ENCODE assay signal across 8 mouse cellular contexts in genomic region chr2:125624127-125624685, GRCm38 (mm10). TPM values are rescaled to one million over a fixed set of nuclear protein-coding genes. Genes with fewer than 3 reads are reported as not detected.
DNase-seq lines count a peak whose midpoint lies in the region; ATAC-seq and TF ChIP-seq lines count a peak whose summit lies in the region.

No protein-coding gene starts in this region.

- TF ChIP-seq CTCF in ES-Bruce4 (IDR thresholded peaks at IDR 0.05; ENCODE audit: low read depth, low read length), result no peak

- no peaks in the 10 kb centered on the region for H3K27me3 ChIP-seq in heart, embryonic 12.5 days (replicated peaks)
- no peaks in the 10 kb centered on the region for H3K27me3 ChIP-seq in ES-Bruce4 (ENCODE audit: control insufficient read depth, insufficient read depth, low read length, poor library complexity, severe bottlenecking)
- H3K27me3 ChIP-seq in forebrain, embryonic 15.5 days, result no peaks in the 10 kb centered on the region
- no peaks in the 10 kb centered on the region for H3K27me3 ChIP-seq in liver, embryonic 15.5 days

- peaks cover 27% of the 10 kb centered on the region for H3K4me1 ChIP-seq in heart, embryonic 12.5 days (replicated peaks)
- H3K4me1 ChIP-seq in ES-Bruce4 (ENCODE audit: control insufficient read depth, insufficient read depth, low read length), result no peaks in the 10 kb centered on the region
- peaks cover 25% of the 10 kb centered on the region for H3K4me1 ChIP-seq in forebrain, embryonic 15.5 days
- H3K4me1 ChIP-seq in liver, embryonic 15.5 days (replicated peaks), result peaks cover 34% of the 10 kb centered on the region

- peaks cover 15% of the 10 kb centered on the region for H3K36me3 ChIP-seq in heart, embryonic 12.5 days
- H3K36me3 ChIP-seq in ES-Bruce4 (ENCODE audit: control insufficient read depth, insufficient read depth, low read length, poor library complexity, severe bottlenecking), result peaks cover 11% of the 10 kb centered on the region
- peaks cover 1% of the 10 kb centered on the region; the same call in 1 of the 2 replicates for H3K36me3 ChIP-seq in forebrain, embryonic 15.5 days
- peaks cover 19% of the 10 kb centered on the region for H3K36me3 ChIP-seq in liver, embryonic 15.5 days (replicated peaks)

- peak overlapping the region; percentile 70 for H3K4me2 ChIP-seq in heart, embryonic 12.5 days
- peak overlapping the region; percentile 63 for H3K4me2 ChIP-seq in forebrain, embryonic 15.5 days (replicated peaks)
- peak overlapping the region; percentile 82 for H3K4me2 ChIP-seq in liver, embryonic 15.5 days

- no peaks in the 10 kb centered on the region for H3K9me3 ChIP-seq in heart, embryonic 12.5 days (replicated peaks)
- peaks cover 8% of the 10 kb centered on the region; the same call in 1 of the 2 replicates for H3K9me3 ChIP-seq in ES-Bruce4 (replicated peaks; ENCODE audit: control insufficient read depth, insufficient read depth, low read length, poor library complexity, severe bottlenecking)
- no peaks in the 10 kb centered on the region for H3K9me3 ChIP-seq in forebrain, embryonic 15.5 days
- H3K9me3 ChIP-seq in liver, embryonic 15.5 days (replicated peaks), result no peaks in the 10 kb centered on the region

- TF ChIP-seq EP300 in ES-Bruce4 (IDR thresholded peaks at IDR 0.05; ENCODE audit: insufficient read depth, low read depth, low read length), result no peak

- no peak for DNase-seq in heart, adult 18-20 months
- DNase-seq in right cerebral cortex, postnatal 4 days, result no peak
- DNase-seq in layer of hippocampus, postnatal 10 days (ENCODE audit: low spot score in 2 of 2), result no peak
- no peak for DNase-seq in cerebellum, adult 11 months

- peak overlapping the region; percentile 88 for H3K9ac ChIP-seq in heart, embryonic 12.5 days
- H3K9ac ChIP-seq in ES-Bruce4 (ENCODE audit: low read depth, poor library complexity, severe bottlenecking), result peak overlapping the region; percentile 86
- peak overlapping the region; percentile 61 for H3K9ac ChIP-seq in forebrain, embryonic 15.5 days (replicated peaks)
- H3K9ac ChIP-seq in liver, embryonic 15.5 days, result peak overlapping the region; percentile 91

- ATAC-seq in heart, embryonic 12.5 days (ENCODE audit: insufficient number of reproducible peaks, low FRiP score), result no peak
- no peak for ATAC-seq in forebrain, embryonic 15.5 days (replicated peaks)
- no peak for ATAC-seq in liver, embryonic 15.5 days (ENCODE audit: insufficient read depth)

- WGBS in heart, embryonic 12.5 days, result 12% methylated on average over 9 of the region's 9 CpGs
- 13% methylated on average over 9 of the region's 9 CpGs for WGBS in forebrain, embryonic 15.5 days
- 4% methylated on average over 9 of the region's 9 CpGs for WGBS in liver, embryonic 15.5 days (ENCODE audit: insufficient replicate concordance)

- TF ChIP-seq POLR2A in ES-Bruce4 (IDR thresholded peaks at IDR 0.05; ENCODE audit: insufficient read depth, low read length), result no peak

- peak overlapping the region; percentile 94 for H3K4me3 ChIP-seq in heart, embryonic 12.5 days
- H3K4me3 ChIP-seq in ES-Bruce4 (ENCODE audit: low read depth, low read length), result peak overlapping the region; percentile 78
- peak overlapping the region; percentile 82 for H3K4me3 ChIP-seq in forebrain, embryonic 15.5 days
- peak overlapping the region; percentile 98 for H3K4me3 ChIP-seq in liver, embryonic 15.5 days (replicated peaks)

- H3K27ac ChIP-seq in heart, embryonic 12.5 days (ENCODE audit: poor library complexity, severe bottlenecking), result no peak overlapping the region
- H3K27ac ChIP-seq in ES-Bruce4 (ENCODE audit: insufficient read depth, low read length), result no peak overlapping the region
- H3K27ac ChIP-seq in forebrain, embryonic 15.5 days (replicated peaks), result no peak overlapping the region
- peak overlapping the region; percentile 82 for H3K27ac ChIP-seq in liver, embryonic 15.5 days (replicated peaks)

RNA-seq across cellular contexts. Expression of gene Cep152, which starts 0.7 kb away (rescaled TPM):
- 5.2 and 6.9 TPM in 2 replicates for polyA plus RNA-seq in heart, embryonic 12.5 days (2016; fragmentation: Nextera tagmentation; extraction: Ambion mirVana)
- total RNA-seq in heart, adult 18-20 months (2021), result 1 to 10 TPM; 1.4 to 1.5 TPM
- 9.2 and 9.7 TPM in 2 replicates for polyA plus RNA-seq in ES-Bruce4 (2011; ENCODE audit: insufficient read depth, insufficient read length, low read depth, missing spikeins)
- polyA plus RNA-seq in forebrain, embryonic 15.5 days (2015; fragmentation: Nextera tagmentation; extraction: Ambion mirVana), result 4.4 and 4.5 TPM in 2 replicates
- polyA plus RNA-seq in liver, embryonic 15.5 days (2015; fragmentation: Nextera tagmentation; extraction: Ambion mirVana), result 4.2 and 4.5 TPM in 2 replicates
- 1 to 10 TPM; 2.8 to 4.0 TPM for total RNA-seq in layer of hippocampus, postnatal 10 days (2021)

RNA-seq across cellular contexts. Expression of gene Eid1, which starts 48.7 kb away (rescaled TPM):
- polyA plus RNA-seq in heart, embryonic 12.5 days (2016; fragmentation: Nextera tagmentation; extraction: Ambion mirVana), result 216 and 224 TPM in 2 replicates
- 10 to 100 TPM; 48.8 to 51.8 TPM for total RNA-seq in heart, adult 18-20 months (2021)
- polyA plus RNA-seq in ES-Bruce4 (2011; ENCODE audit: insufficient read depth, insufficient read length, low read depth, missing spikeins), result 14.7 and 15.2 TPM in 2 replicates
- polyA plus RNA-seq in forebrain, embryonic 15.5 days (2015; fragmentation: Nextera tagmentation; extraction: Ambion mirVana), result 314 and 348 TPM in 2 replicates
- 34.4 and 37.1 TPM in 2 replicates for polyA plus RNA-seq in liver, embryonic 15.5 days (2015; fragmentation: Nextera tagmentation; extraction: Ambion mirVana)
- 100 to 1,000 TPM; 463 to 466 TPM for total RNA-seq in layer of hippocampus, postnatal 10 days (2021)
